Mouse (Mus musculus) cortical plate, adult 2 months (tissue): Measurements from ENCODE around the gene Col23a1.

Experiments
- CTCF ChIP-seq: fragments of 200-500 bp; IDR thresholded peaks from 2 replicates; pipeline ENCODE4 v1.5.1; 2011; ENCODE audit warnings: mild to moderate bottlenecking, control low read depth, low read length; ENCODE audit not compliant: insufficient read depth; ENCODE audit errors: extremely low read depth
- POLR2A ChIP-seq: fragments of 200-500 bp; IDR thresholded peaks from 2 replicates; pipeline ENCODE4 v1.6.1; 2011; ENCODE audit warnings: mild to moderate bottlenecking, low read length, control low read depth; ENCODE audit not compliant: insufficient read depth; ENCODE audit errors: extremely low read depth

- TF ChIP-seq CTCF (no peak), POLR2A (no peak)
These were observed 132.2 kb downstream of the Col23a1 start for GRCm38 (mm10) chr11:51421878-51422277.
